Mouse (Mus musculus) right cerebral cortex, postnatal 14 days (tissue): Measurements from ENCODE around the gene Foxd4.
"Not testable (repeated sequence)": the region's sequence is repeated elsewhere in the genome, so short reads cannot be mapped to it uniquely, and the experiment has no call there.

ENCODE experiments used
- DNase-seq: peaks from one replicate; pipeline ENCODE4 v3.0.0; 2022

Gene Foxd4

DNA sequence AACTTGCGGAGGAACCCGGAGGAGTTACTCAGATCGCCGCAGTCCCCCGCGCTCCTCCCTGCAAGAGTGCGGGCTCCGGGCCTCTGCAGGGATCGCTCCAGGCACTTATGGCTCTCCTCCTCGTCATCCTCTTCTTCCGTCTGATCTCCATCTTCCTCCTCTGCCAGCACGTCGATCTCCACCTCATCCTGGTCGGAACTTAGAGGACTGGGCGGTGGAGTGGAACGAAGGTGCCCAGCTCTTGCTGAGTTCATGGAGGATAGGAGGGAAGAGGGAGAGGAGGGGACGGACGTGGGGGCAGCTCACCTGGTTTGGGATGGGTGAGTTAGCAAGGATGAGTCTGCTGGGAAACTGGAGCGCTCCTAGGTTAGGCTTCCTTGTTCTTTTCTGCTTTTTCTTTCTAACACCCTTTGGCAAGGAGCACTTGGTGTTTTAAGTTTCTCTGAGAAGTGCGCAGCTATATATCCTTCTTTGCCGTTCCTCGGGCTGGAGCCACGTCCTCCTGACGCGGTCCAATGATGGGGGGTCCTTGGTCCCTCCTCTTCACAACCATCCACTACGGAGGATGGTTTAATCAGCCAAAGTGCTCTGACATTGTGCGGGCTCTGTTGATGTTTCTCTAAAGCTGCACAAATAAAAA is at the start of gene Foxd4:
Foxd4 (minus strand) TSS at position 617 of the 640 bp plus-strand sequence.
- no peak for DNase-seq

DNA sequence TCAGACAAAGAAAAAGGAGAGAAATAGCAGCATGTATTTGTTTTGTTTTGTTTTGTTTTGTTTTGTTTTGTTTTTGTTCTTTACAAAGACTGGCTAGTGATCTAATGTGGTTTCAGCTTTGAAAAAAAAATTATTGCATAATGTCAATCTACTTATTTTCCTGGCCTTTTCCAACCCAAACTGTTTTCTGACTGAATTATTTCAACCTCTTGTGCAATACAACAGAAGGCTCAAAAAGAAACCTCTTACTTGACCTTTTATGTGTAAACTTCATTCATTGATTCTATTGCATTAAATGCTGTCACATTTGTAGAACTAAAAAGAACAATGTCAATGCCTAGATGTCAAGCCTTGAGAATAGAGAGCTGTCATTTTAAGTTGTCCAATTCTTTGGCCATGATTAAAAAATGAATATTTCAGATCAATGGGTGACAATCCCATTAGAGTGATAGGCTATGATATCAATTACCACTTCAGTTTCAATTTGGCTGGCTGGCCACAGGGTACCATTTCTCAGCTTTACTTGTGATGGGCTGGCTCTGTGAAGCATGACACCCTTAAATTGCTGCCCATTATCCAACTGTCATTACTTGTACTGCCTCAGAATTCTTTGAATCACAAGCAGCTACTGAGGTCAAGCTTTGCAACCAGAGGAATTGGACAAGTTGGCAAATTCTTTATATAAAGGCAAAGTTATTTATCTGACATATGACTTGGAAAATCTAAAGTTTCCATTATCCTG is 44.7 kb upstream of the Foxd4 start:
- no peak for DNase-seq

DNA sequence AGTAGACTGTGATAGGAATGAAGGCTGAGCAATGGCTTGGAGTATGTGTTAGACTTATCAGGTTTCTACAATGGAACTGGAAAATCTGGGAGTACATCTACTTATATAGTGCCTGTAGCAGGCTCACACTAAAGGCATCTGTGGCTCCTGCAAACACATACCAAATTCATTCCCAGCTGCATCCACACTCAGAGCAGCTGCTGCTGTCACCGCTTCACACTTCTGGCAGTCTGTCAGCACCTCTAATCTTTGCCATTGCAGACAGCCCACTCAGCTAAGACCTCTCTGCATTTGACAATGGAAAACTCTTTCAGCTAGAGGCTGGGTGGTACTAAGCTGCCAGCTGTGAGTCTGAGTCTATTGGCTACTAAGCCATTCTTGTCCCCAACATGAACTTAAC is 36.1 kb upstream of the Foxd4 start:
- DNase-seq: peak; percentile 6

DNA sequence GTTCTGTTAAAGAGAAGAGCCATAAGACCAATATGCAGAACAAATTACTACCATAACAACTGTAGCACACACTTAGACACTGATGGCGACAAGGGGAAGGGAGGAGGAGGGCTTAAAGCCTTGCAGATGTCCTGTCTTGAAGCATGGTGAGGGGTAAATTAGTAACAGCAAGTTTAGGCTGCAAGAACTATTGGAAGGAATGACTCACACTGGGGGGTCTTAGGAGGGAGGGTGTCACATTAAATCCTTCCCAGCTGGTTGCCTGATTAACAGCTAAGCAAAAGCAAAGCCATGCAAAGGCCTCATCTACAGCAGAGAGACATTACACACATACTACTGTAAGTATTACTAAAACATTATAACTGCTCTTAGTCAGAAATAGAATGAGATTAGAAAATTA is 28.0 kb upstream of the Foxd4 start:
- DNase-seq: no peak

DNA sequence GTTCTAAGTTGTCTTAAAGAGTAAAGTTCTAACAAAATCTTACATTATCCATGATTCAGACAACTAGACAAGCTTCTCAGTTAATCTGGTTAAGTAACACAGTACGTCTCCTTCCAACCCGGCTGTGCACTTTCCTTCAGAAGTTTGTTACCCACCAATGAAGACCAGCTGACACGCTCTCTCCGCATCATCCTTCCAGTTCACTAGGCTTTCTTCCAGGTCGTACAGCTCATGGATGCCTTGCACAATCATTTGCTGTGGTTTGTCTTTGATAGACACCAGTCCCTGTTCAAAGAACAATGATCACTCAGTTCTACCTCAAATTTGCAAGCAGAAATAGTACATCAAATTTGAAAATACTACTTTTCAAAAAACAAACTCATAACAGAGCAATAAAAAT is 19.9 kb upstream of the Foxd4 start:
- DNase-seq: no peak

DNA sequence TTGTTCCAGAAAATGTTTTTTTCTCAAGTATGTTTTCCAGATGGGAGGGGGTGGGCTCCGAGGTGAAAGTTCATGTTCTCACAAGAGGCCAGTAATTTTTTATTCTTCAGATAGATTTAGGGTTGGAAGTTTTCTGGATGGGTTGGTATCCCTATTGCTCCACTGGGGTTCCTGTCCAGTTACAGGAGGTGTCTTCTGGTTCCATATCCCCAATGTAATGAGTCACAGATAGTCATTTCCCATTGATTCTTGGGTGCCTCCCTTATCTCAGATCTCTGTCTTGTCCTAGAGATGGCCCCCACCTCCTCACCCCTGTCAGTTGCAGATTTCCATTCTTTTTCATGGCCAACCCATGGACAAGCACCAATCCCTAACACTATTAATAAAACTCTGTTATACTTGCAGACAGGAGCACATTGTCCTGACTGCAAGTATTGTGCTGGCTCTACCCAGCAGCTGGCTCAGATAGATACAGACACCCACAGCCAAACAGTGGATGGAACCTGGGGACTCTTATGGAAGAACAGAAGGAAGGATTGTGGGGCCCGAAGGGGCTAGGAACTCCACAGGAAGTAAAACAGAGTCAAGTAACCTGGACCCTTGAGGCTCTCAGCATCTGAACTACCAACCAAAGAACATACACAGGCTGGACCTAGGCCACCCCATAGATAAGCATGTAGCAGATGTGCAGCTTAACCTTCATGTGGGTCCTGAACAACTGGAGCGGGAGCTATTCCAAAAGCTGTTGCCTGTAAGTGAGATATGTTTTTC is 7.6 kb upstream of the Foxd4 start:
- DNase-seq: no peak

DNA sequence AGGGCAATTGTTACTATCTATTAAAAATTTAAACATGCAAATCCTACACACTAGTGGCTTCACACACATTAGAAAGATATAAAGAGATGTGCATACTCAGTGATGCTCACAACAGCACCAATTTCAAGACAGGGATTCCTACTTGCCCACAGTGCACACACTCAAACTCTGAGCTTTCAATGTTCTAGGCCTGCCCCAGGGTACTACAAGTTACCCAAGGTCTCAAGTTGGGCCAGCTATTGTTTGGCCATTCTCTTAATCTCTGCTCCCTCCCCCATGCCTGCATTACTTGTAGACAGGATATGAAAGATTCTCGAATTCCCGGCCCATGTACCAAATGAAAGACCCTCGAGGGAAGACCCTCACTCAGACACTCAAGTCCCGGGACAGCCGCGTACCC is 6.7 kb upstream of the Foxd4 start:
- no peak for DNase-seq

DNA sequence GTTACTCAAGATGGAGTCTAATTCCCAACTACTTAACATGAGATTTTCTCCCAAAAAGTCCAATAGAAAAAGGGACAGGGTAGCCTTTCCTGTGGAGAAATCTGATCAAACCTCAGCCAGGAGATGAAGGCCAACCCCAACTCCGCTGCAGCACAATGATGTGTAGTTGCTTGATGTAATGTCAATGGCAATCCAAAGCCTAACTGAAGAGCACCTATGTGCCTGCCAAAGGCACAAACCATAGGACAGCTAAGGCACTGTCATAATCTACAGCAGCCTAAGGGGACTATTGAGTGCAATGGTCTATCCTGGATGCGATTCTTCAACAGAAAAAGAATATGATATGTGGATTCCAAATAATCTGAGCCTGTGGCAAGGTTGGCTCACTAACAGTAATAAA is 1.8 kb upstream of the Foxd4 start:
- no peak for DNase-seq

DNA sequence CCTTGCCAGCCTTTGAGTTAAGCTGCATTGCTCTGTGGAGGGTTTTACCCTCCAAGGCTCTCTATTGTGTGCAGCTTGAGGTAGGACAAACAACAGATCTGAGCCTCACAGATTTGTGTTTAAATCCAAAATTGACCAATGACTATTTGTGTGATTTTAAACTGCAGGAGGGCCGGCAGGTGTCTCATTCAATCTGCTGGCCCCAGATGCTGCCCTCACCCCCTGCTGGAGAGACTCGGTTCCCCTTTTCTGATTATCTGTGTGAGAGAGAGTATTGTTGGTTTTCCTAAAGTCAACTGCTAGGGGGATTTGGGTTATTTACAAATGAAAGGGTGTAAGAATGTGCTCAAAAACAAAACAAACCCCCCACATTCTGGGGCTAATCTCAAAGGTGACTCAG is 1.3 kb upstream of the Foxd4 start:
- no peak for DNase-seq

DNA sequence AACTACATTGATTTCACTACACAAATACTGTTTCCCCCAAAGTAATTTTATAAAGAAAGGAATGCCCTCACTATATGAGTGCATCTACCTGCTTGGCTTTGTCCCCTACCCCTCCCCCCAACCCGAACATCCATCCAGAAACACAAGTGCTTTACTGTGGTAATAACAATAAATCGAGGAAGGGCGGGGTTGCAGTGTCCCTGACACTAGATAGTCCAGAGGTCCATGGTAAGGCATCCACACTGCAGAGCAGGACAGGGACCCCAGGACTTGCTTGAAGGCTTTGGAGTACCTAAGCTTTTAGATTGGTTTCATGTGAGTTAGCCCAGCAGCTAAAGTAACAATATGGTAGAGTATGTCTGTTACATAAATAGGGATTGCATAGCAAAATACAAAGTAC is 669 bp upstream of the Foxd4 start:
- DNase-seq: no peak

DNA sequence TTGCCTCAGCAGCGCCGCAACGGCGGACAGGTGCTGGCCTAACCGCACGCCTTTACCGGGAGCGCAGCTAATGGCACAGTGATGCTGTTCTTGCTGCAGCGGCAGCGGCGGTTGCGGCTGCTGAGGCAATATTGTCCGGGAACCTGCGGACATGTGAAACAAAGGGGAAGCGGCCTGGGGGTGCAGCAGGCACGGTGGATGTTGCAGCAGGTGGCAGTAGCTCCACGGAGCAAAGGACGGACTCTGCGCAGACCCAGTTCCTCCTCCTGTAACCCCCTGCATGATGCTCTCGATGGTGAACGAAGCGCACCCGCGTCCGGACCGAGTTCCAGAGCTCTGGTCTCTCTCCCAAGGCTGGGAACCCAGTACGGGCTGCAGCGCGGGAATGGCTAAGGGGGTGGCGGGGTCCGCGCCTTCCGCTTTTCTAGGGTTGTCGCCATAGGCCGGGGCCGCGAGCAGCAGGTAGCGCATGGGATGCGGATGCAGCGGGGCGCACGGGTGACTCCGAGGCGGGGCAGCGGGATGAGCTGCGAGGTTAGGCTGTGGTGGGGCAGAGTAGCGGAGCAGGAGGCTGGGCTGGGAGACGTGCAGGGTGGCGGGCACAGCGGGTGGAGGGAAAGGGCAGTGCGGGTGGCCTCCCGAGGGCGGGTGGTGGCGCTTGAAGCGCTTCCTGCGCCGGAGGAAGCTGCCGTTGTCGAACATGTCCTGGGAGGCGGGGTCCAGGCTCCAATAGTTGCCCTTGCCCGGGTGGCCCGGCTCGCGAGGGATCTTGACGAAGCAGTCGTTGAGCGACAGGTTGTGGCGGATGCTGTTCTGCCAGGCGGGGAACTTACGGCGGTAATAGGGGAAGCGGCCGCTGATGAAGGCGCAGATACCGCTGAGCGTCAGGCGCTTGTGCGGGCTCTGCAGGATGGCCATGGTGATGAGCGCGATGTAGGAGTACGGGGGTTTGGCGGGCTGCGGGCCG is 1.1 kb downstream of the Foxd4 start:
- no peak for DNase-seq

DNA sequence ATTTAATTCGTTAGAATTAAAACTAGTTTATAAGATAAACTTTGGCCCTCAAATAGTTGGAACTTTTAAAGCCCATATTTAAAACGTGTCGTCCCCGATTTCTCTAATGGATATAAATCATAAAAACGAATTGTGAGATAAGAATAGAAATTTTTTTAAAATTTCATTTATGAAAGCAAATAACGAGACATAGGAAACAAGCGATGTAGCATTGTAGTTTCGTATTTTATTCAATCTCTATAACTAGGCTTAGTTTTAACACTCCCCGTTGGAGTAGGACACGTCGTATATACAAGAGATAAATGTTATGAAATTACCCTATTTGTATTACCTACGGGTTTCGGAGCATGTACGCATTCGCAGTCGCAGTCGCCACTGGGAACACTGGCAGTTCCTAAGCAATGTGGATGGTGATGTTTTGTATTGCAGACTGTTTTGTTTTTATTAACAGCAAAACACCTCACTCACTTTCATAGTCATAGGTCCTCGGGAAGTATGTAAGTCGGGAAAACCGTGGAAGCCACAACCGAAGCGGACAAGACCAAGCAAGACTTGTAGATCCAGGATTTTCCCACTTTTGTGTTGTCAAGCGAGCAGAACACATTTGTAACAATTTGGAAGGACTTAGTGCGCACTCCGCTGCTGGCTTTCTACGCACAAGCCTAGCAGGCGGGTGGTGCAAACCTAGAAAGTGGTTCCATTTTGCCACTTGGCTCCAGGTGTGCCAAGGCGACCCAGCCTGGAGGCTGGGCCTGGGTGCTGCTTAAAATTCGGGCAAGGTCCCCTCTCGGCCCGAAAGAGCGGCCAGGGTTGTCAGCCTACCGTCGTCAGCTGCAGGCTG is 2.0 kb downstream of the Foxd4 start:
- no peak for DNase-seq

DNA sequence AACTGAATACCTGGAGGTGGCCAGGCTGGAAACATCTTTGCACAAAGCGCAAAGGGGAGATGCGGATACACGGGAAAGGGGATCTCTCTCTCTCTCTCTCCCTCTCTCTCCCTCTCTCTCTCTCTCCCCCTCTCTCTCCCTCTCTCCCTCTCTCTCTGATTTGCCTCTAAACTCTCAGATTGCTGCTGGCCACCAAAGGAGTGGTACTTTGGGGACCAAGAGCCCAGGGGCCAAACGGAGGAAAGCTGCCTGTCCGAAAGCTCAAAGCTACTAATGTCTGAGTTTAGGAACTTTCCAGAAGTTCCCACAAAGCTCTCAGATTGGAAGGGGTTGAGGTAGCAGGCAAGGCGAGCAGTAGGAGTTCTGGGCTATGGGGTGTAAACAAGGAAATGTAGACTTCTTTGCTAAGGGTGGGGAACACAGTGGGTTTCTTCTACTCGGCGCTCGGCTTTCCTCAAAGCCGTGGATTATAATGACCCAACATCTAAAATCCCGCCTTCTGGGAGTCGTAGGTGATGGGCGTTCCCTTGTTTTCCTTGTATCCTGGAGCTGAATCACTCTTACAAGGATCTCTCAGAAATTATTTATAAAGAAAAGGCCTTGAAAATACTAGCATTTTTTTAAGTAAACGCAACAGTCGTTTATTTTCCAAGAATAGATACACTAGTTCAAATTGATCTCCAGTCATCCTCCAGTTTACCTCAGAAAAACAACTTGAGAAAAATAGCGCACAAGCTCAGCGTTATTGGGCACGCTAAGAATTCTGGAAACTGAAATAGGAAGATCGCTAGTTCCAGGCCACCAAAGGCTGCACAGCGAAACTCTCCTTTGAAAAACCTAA is 2.9 kb downstream of the Foxd4 start:
- no peak for DNase-seq

DNA sequence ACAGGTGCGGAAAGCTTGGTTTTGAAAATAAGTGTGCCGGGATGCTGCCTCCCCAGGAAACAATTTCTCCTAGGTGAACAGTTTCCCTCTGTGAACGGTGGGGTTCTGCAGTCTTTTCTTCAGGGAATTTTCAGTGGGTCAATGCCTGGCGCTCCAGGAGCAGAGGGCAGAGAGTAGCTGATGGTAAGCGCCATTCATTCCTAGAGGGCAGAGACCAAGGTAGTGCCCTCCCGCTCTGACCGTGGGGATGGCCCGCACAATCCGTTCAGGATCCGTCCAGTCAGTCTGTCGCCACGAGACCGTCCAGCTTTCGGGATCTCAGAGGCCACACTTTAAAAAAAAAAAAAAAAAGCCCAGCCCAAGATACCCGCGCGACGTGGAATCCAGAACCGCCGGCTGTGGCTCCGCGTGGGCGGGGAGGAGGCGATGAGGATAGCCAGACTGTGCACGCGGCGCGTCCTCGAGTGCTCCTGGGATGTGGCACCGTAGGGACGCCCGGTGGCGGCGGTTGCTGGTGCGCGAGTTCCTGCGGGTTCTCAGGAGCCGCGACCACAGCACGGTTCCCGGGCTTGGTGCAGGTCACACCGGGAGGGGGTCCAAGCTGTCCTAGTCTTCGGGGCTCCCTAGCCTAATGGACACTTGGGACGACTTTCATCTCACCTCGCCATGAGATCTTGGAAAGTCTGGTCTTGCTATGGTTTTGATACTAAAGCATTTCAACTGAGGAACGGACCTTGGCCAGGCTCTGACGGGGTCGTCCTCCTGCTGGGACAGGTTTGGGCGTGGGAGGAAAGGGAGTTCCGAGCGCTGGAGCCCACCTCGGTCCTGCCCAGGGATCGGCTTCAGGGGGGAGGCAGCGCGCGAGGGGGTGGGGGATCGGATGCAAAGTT is 3.7 kb downstream of the Foxd4 start:
- DNase-seq: peak; percentile 15

DNA sequence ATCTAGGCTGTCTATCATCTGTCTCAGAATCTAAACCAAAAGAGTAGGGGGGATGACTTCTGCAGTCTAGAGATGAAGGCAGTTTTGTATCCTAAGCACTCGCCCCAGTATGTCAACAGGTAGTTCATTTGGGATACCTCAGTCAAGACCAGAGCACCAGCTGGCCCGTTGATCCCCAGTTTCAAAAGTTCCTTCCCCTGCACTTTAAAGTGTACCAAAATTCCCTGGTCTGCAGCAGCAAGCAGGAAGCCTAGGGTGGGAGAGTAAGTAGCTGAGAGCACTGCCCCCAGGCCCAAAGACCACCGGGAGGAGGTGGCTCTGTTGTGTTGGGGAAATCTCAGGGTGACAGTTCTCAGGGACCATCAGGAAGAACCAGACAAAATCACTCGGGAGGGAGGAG is 4.5 kb downstream of the Foxd4 start:
- DNase-seq: no peak

DNA sequence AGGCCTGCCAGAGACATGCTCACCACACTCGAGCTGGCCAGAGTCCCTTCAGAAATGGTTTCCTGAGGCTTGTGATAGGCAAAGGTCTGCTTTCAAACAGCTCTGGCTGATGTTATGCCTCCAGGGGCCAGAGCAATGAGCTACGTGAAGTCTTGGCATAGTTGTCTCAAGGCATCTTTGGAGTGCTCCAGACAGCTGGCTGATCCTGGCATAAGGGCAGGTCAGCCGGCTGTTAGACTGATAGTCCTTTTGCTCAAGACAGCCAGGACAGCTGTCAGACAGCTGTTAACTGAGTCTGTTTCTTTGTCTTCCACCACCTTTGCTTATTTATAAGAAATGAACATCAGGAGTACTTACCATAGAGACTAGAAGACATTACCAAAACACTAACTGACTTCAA is 14.1 kb downstream of the Foxd4 start:
- no peak for DNase-seq

DNA sequence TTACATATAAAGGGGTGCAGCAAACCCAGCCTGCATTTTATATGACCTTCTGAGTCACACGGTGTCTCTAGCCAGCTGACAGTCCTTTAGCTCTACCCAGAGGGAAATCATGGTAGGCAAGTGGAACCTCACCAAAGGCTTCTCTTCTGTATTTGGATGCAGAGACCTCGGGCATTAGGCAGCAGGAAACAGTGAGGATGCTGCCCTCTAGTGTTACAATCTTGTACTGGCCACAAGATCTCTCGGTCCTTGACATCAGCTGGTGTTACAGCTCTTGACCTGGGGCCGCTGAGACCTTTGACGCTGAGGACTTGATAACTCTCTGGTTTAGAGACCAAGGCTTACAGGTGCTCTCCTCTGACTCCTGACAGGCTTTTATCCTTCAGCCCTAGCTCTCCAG is 15.5 kb downstream of the Foxd4 start:
- DNase-seq: peak; percentile 13

DNA sequence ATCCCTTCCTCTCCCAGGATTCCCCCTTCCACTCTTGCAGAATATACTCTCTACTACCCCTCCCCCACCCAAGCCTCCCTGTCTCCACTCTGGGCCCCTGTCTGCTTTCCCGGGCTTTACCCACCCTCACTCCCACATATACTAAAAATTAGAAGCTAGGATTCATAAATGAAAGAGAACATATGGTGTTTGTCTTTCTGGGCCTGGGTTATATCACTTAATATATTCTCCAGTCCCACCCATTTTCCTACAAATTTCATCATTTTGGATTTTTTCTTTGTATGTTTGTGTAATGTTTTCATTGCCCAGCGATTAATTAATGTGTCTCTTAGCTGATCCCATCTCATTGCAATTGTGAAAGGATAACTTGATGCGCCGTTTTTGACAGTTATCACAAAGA is 19.8 kb downstream of the Foxd4 start:
- DNase-seq: no peak

DNA sequence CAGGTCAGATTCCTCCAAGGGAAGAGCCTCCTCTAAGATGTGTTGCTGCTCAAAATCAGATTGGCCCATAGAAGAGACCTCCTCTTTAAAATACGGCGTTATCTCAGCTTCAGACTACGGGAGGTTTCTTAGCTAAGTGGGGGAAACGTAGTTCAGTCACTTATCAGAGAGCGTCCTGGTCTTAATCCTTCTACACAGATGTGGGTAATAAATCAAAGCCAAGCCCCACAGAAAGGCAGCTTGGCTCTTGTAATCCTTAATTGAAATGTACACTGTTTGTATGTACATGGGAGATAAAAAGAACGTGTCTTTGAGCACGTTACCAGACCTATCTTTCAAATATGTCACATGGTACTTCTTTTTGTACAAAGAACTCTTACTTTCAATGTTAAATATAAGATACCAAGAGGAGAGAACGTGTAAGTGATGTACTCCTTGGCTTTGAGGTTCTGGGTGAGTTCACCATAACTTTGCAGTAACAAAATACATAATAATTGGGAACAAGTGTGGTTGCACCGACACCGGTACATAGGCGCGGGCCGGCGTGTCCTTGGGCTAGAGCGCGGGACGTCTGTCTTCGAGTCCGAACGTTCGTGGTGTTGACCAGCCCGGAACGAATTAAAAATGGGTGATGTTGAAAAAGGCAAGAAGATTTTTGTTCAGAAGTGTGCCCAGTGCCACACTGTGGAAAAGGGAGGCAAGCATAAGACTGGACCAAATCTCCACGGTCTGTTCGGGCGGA is 25.7 kb downstream of the Foxd4 start, which contains the start of gene Gm10053:
Gm10053 (plus strand) TSS at position 558 of the 742 bp plus-strand sequence.
- not testable (repeated sequence) for DNase-seq
